Mouse (Mus musculus) olfactory bulb, adult 2 months (tissue): ENCODE results near the gene Ajap1.

Experiments
- CTCF ChIP-seq: fragments of 200-500 bp; IDR thresholded peaks from 2 replicates; pipeline ENCODE4 v1.5.1; 2012; ENCODE audit warnings: low read depth, mild to moderate bottlenecking, low read length, moderate library complexity; ENCODE audit not compliant: insufficient read depth
- POLR2A ChIP-seq: fragments of 200-500 bp; IDR thresholded peaks from 2 replicates; pipeline ENCODE4 v1.6.1; 2012; ENCODE audit warnings: mild to moderate bottlenecking, low read depth, low read length, moderate library complexity; ENCODE audit not compliant: insufficient read depth

DNA sequence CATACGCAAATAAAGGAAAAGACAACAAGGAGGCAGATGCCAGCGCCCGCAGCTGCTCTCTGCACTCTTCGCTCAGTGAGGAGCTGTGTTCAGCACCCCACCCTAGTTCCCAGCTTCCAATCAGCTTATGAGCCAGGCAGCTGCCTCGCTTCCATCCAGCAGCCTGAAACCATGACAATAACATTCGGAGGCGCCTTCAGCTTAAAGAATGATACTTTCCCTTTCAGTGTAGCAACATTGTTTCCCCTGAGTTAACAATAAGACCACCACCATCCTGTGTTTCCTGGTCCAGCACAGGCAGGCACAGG is 124.4 kb downstream of the Ajap1 start:
- TF ChIP-seq POLR2A (no peak), CTCF (no peak)
